Mouse (Mus musculus): ENCODE results near the gene Kcnd2. TPM values are rescaled to one million over a fixed set of nuclear protein-coding genes. Genes with fewer than 3 reads are reported as not detected.

The Kcnd2 gene
- total and polyA plus RNA-seq, 2 experiments from 2014 or later: 44.6 to 95.2 TPM

- Histone ChIP-seq H3K4me3 (ENCODE audit: low read depth, low read length) (no peak overlapping the region), H3K9me3 (ENCODE audit: low read length) (no peaks in the 10 kb centered on the region), H3K27me3 (ENCODE audit: insufficient read depth, low read length) (no peaks in the 10 kb centered on the region), H3K9ac (replicated peaks; ENCODE audit: low read length, poor library complexity, severe bottlenecking) (no peak overlapping the region), H3K27ac (ENCODE audit: low read depth, low read length) (no peak overlapping the region), H3K4me2 (ENCODE audit: low read depth, low read length, poor library complexity, severe bottlenecking) (no peak overlapping the region), H3K36me3 (ENCODE audit: insufficient read depth, low read length) (no peaks in the 10 kb centered on the region), H3K4me1 (ENCODE audit: insufficient read depth, low read length) (no peaks in the 10 kb centered on the region)
- ATAC-seq (ENCODE audit: low FRiP score) (no peak), DNase-seq (ENCODE audit: low spot score) (no peak)
- WGBS: 89% methylated on average over 9 of the region's 9 CpGs
- TF ChIP-seq CTCF (IDR thresholded peaks at IDR 0.05): no peak
Measured at GRCm38 (mm10) chr6:21768745-21769446, 553.6 kb downstream of the Kcnd2 start.

DNA sequence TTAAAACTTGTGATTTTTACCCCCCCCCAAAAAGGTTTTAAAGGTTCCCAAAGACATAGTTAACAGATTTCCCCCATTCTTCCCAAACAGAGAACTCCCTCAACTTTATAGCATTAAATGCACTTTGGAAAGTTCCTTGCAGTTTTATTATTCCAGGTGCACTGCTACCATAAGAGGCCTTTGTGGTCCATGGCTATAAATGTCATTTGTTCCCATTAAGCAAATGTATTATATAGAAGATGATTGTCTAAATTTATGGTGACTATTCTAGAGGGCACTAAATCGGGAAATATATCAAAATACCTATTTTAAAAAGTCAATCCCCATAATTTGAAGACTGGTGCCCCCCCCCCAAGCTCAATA, 554.1 kb downstream of the Kcnd2 start:
- no peak overlapping the region for H3K4me2 ChIP-seq (ENCODE audit: low read depth, low read length, poor library complexity, severe bottlenecking)
- no peak for TF ChIP-seq CTCF (IDR thresholded peaks at IDR 0.05)
- no peaks in the 10 kb centered on the region for H3K9me3 ChIP-seq (ENCODE audit: low read length)
- no peaks in the 10 kb centered on the region for H3K4me1 ChIP-seq (ENCODE audit: insufficient read depth, low read length)
- H3K9ac ChIP-seq (replicated peaks; ENCODE audit: low read length, poor library complexity, severe bottlenecking): no peak overlapping the region
- no peaks in the 10 kb centered on the region for H3K27me3 ChIP-seq (ENCODE audit: insufficient read depth, low read length)
- H3K4me3 ChIP-seq (ENCODE audit: low read depth, low read length): no peak overlapping the region
- 97% methylated on average over 1 of the region's 1 CpGs for WGBS
- DNase-seq (ENCODE audit: low spot score) (no peak), ATAC-seq (ENCODE audit: low FRiP score) (no peak)
- H3K36me3 ChIP-seq (ENCODE audit: insufficient read depth, low read length): no peaks in the 10 kb centered on the region
- no peak overlapping the region for H3K27ac ChIP-seq (ENCODE audit: low read depth, low read length)

- ATAC-seq (ENCODE audit: low FRiP score) (no peak), DNase-seq (ENCODE audit: low spot score) (no peak)
- Histone ChIP-seq H3K4me2 (ENCODE audit: low read depth, low read length, poor library complexity, severe bottlenecking) (no peak overlapping the region), H3K27ac (ENCODE audit: low read depth, low read length) (no peak overlapping the region), H3K36me3 (ENCODE audit: insufficient read depth, low read length) (no peaks in the 10 kb centered on the region), H3K4me3 (ENCODE audit: low read depth, low read length) (no peak overlapping the region), H3K9ac (replicated peaks; ENCODE audit: low read length, poor library complexity, severe bottlenecking) (no peak overlapping the region), H3K9me3 (ENCODE audit: low read length) (no peaks in the 10 kb centered on the region), H3K27me3 (ENCODE audit: insufficient read depth, low read length) (no peaks in the 10 kb centered on the region), H3K4me1 (ENCODE audit: insufficient read depth, low read length) (no peaks in the 10 kb centered on the region)
- WGBS: 91% methylated on average over 7 of the region's 7 CpGs
- TF ChIP-seq CTCF (IDR thresholded peaks at IDR 0.05): no peak
Measured at GRCm38 (mm10) chr6:21774213-21774916, 559.1 kb downstream of the Kcnd2 start.

Measured in midbrain, postnatal 0 days (tissue).